9 mouse cellular contexts compared by ENCODE assay signal in genomic region chr5:24319776-24320466, GRCm38 (mm10). TPM values are rescaled to one million over a fixed set of nuclear protein-coding genes. Genes with fewer than 3 reads are reported as not detected.
DNase-seq lines count a peak whose midpoint lies in the region; ATAC-seq lines count a peak whose summit lies in the region.
"Had no signal": no experiment of that assay in that cellular context is flagged by ENCODE, and none has a peak within 500 bp of the region (broad histone marks: within the 10 kb centered on the region; RNA-seq: fewer than 3 reads in every experiment).

No protein-coding gene starts in this region.

- H3K4me1 ChIP-seq in liver, embryonic 12.5 days: peaks cover 18% of the 10 kb centered on the region
- peaks cover 12% of the 10 kb centered on the region for H3K4me1 ChIP-seq in liver, embryonic 11.5 days (replicated peaks; ENCODE audit: control insufficient read depth, insufficient read depth, low read length)
- 0 out of 2 replicates have a peak, but pooled peaks cover 3% of the 10 kb centered on the region for H3K4me1 ChIP-seq in brown adipose tissue, adult 24 weeks (ENCODE audit: control insufficient read depth, insufficient read depth, insufficient read length, low read length)
- H3K4me1 ChIP-seq in hindbrain, embryonic 16.5 days (ENCODE audit: control insufficient read depth, insufficient read depth, low read depth, low read length): no peaks in the 10 kb centered on the region; the same call in 1 of the 2 replicates

- intact Hi-C loops in left cerebral cortex, postnatal 14 days (cut with DNase I): no loop called here

- no peak for ATAC-seq in liver, embryonic 12.5 days
- ATAC-seq in liver, embryonic 11.5 days (replicated peaks; ENCODE audit: low FRiP score): no peak
- ATAC-seq in hindbrain, embryonic 16.5 days: 0 out of 2 replicates have a peak, but pooled peaks have one; percentile 17

- DNase-seq in liver, embryonic 11.5 days (ENCODE audit: low spot score): no peak
- DNase-seq in retina, postnatal 1 day: peak; percentile 59
- no peak for DNase-seq in cerebellum, adult 11-12 months
- no peak for DNase-seq in adrenal gland, postnatal 10 days
- no peak for DNase-seq in left cerebral cortex, postnatal 14 days (ENCODE audit: low spot score in 2 of 2)

- 12% methylated on average over 13 of the region's 13 CpGs for WGBS in liver, embryonic 12.5 days (ENCODE audit: insufficient replicate concordance)
- 18% methylated on average over 13 of the region's 13 CpGs for WGBS in liver, embryonic 11.5 days
- 18% methylated on average over 13 of the region's 13 CpGs for WGBS in hindbrain, embryonic 16.5 days

- no peaks in the 10 kb centered on the region for H3K36me3 ChIP-seq in liver, embryonic 12.5 days
- H3K36me3 ChIP-seq in liver, embryonic 11.5 days (ENCODE audit: control insufficient read depth, insufficient read depth, low read length): no peaks in the 10 kb centered on the region
- peaks cover 16% of the 10 kb centered on the region for H3K36me3 ChIP-seq in hindbrain, embryonic 16.5 days (ENCODE audit: control insufficient read depth, insufficient read depth, low read length)

- peak overlapping the region; percentile 30 for H3K4me2 ChIP-seq in liver, embryonic 12.5 days
- no peak overlapping the region; the same call in 1 of the 2 replicates for H3K4me2 ChIP-seq in liver, embryonic 11.5 days
- H3K4me2 ChIP-seq in hindbrain, embryonic 16.5 days (ENCODE audit: low read length): no peak overlapping the region

- H3K4me3 ChIP-seq in liver, embryonic 12.5 days: no peak overlapping the region
- no peak overlapping the region for H3K4me3 ChIP-seq in liver, embryonic 11.5 days (ENCODE audit: low read depth, low read length)
- peak overlapping the region; percentile 18; the same call in 1 of the 2 replicates for H3K4me3 ChIP-seq in brown adipose tissue, adult 24 weeks (ENCODE audit: insufficient read depth, low read depth, low read length)
- no peak overlapping the region for H3K4me3 ChIP-seq in hindbrain, embryonic 16.5 days (ENCODE audit: low read length)

- no peak overlapping the region for H3K27ac ChIP-seq in liver, embryonic 12.5 days
- no peak overlapping the region for H3K27ac ChIP-seq in liver, embryonic 11.5 days (ENCODE audit: low read depth, low read length)
- no peak overlapping the region for H3K27ac ChIP-seq in brown adipose tissue, adult 24 weeks (replicated peaks; ENCODE audit: low read depth, low read length)
- H3K27ac ChIP-seq in hindbrain, embryonic 16.5 days (ENCODE audit: low read depth, low read length): no peak overlapping the region

- no peak overlapping the region for H3K9ac ChIP-seq in liver, embryonic 12.5 days
- H3K9ac ChIP-seq in liver, embryonic 11.5 days (ENCODE audit: low read depth, low read length): no peak overlapping the region
- no peak overlapping the region for H3K9ac ChIP-seq in hindbrain, embryonic 16.5 days (ENCODE audit: low read depth, low read length)

- no peaks in the 10 kb centered on the region for H3K9me3 ChIP-seq in liver, embryonic 12.5 days (replicated peaks)
- no peaks in the 10 kb centered on the region for H3K9me3 ChIP-seq in liver, embryonic 11.5 days (ENCODE audit: control insufficient read depth, low read length)
- H3K9me3 ChIP-seq in hindbrain, embryonic 16.5 days (ENCODE audit: control insufficient read depth, low read length): no peaks in the 10 kb centered on the region

- H3K27me3 ChIP-seq in liver, embryonic 12.5 days (replicated peaks): peaks cover 51% of the 10 kb centered on the region
- peaks cover 32% of the 10 kb centered on the region for H3K27me3 ChIP-seq in liver, embryonic 11.5 days (replicated peaks; ENCODE audit: control insufficient read depth, insufficient read depth, low read length)
- H3K27me3 ChIP-seq in hindbrain, embryonic 16.5 days (replicated peaks; ENCODE audit: control insufficient read depth, insufficient read depth, low read length): no peaks in the 10 kb centered on the region

RNA-seq across cellular contexts. Expression of gene Kcnh2, which starts 31.5 kb away (rescaled TPM):
- 0.89 and 1.6 TPM in 2 replicates for polyA plus RNA-seq in liver, embryonic 12.5 days (2016; fragmentation: Nextera tagmentation; extraction: Ambion mirVana)
- 2.5 and 3.8 TPM in 2 replicates for polyA plus RNA-seq in liver, embryonic 11.5 days (2014; fragmentation: Nextera tagmentation; extraction: Ambion mirVana)
- 1.4 and 2.3 TPM in 2 replicates for polyA plus RNA-seq in brown adipose tissue, adult 24 weeks (2012; ENCODE audit: insufficient read depth, insufficient read length, missing spikeins)
- polyA plus RNA-seq in hindbrain, embryonic 16.5 days (2015; fragmentation: Nextera tagmentation; extraction: Ambion mirVana): 13.0 and 14.0 TPM in 2 replicates
- 10 to 100 TPM; 12.8 to 23.1 TPM for total RNA-seq in adrenal gland, postnatal 10 days (2021)
- 10 to 100 TPM; 19.9 to 22.1 TPM for total RNA-seq in left cerebral cortex, postnatal 14 days (2021)

RNA-seq across cellular contexts. Expression of gene Nos3, which starts 44.7 kb away (rescaled TPM):
- polyA plus RNA-seq in liver, embryonic 12.5 days (2016; fragmentation: Nextera tagmentation; extraction: Ambion mirVana): 4.4 and 4.9 TPM in 2 replicates
- polyA plus RNA-seq in liver, embryonic 11.5 days (2014; fragmentation: Nextera tagmentation; extraction: Ambion mirVana): 6.4 and 7.2 TPM in 2 replicates
- polyA plus RNA-seq in brown adipose tissue, adult 24 weeks (2012; ENCODE audit: insufficient read depth, insufficient read length, missing spikeins): 10.2 and 11.2 TPM in 2 replicates
- 8.6 and 11.0 TPM in 2 replicates for polyA plus RNA-seq in hindbrain, embryonic 16.5 days (2015; fragmentation: Nextera tagmentation; extraction: Ambion mirVana)
- total RNA-seq in adrenal gland, postnatal 10 days (2021): 10 to 100 TPM; 16.3 to 16.6 TPM
- total RNA-seq in left cerebral cortex, postnatal 14 days (2021): 10 to 100 TPM; 10.2 to 12.1 TPM
- total RNA-seq: neutrophil, adult 5-6 weeks had no signal
